ENCODE assay signal across 8 mouse cellular contexts in genomic region chr17:30027343-30028029, GRCm38 (mm10). TPM values are rescaled to one million over a fixed set of nuclear protein-coding genes. Genes with fewer than 3 reads are reported as not detected.
DNase-seq lines count a peak whose midpoint lies in the region; ATAC-seq and TF ChIP-seq lines count a peak whose summit lies in the region.

No protein-coding gene starts in this region.

- TF ChIP-seq POLR2A in MEL (IDR thresholded peaks at IDR 0.05; ENCODE audit: control insufficient read depth in 1 of 2, insufficient read depth in 1 of 2, low read depth in 1 of 2, low read length in 2 of 2, poor library complexity in 1 of 2) = no peak

- peaks cover 30% of the 10 kb centered on the region for H3K79me2 ChIP-seq in MEL (ENCODE audit: control insufficient read depth, insufficient read depth, low read length, poor library complexity)

- TF ChIP-seq EP300 in MEL (IDR thresholded peaks at IDR 0.05; ENCODE audit: low read depth in 1 of 2, low read length in 2 of 2) = peak; percentile 83 to 86
- no peak for TF ChIP-seq EP300 in liver, embryonic 14.5 days (IDR thresholded peaks at IDR 0.05; ENCODE audit: low read depth)

- H3K4me2 ChIP-seq in hindbrain, embryonic 11.5 days (replicated peaks; ENCODE audit: low read depth, low read length) = no peak overlapping the region
- H3K4me2 ChIP-seq in embryonic facial prominence, embryonic 14.5 days (ENCODE audit: low read depth, low read length) = peak overlapping the region; percentile 5; the same call in 1 of the 2 replicates
- no peak overlapping the region for H3K4me2 ChIP-seq in hindbrain, embryonic 14.5 days (replicated peaks)
- peak overlapping the region; percentile 8; the same call in 1 of the 2 replicates for H3K4me2 ChIP-seq in liver, embryonic 14.5 days (ENCODE audit: low read depth)

- 0 out of 2 replicates have a peak, but pooled peaks cover 2% of the 10 kb centered on the region for H3K4me1 ChIP-seq in hindbrain, embryonic 11.5 days (replicated peaks; ENCODE audit: control insufficient read depth, insufficient read depth, low read length)
- peaks cover 20% of the 10 kb centered on the region for H3K4me1 ChIP-seq in hindbrain, embryonic 10.5 days (replicated peaks)
- peaks cover 29 to 36% of the 10 kb centered on the region in 2 experiments for H3K4me1 ChIP-seq in MEL (ENCODE audit: control insufficient read depth in 1 of 2, insufficient read depth in 2 of 2, low read length in 2 of 2)
- H3K4me1 ChIP-seq in embryonic facial prominence, embryonic 14.5 days (ENCODE audit: control insufficient read depth, insufficient read depth, low read length) = peaks cover 51% of the 10 kb centered on the region
- H3K4me1 ChIP-seq in hindbrain, embryonic 14.5 days (replicated peaks; ENCODE audit: control insufficient read depth, insufficient read depth, low read length) = peaks cover 41% of the 10 kb centered on the region
- peaks cover 11 to 30% of the 10 kb centered on the region in 2 experiments for H3K4me1 ChIP-seq in liver, embryonic 14.5 days (replicated peaks; ENCODE audit: control insufficient read depth in 2 of 2, insufficient read depth in 2 of 2, low read length in 1 of 2)

- 72% methylated on average over 1 of the region's 1 CpGs for WGBS in hindbrain, embryonic 11.5 days
- 78% methylated on average over 1 of the region's 1 CpGs for WGBS in hindbrain, embryonic 10.5 days
- 39% methylated on average over 1 of the region's 1 CpGs for WGBS in embryonic facial prominence, embryonic 14.5 days
- WGBS in hindbrain, embryonic 14.5 days = 81% methylated on average over 1 of the region's 1 CpGs
- whole genome bisulfite sequencing in liver, embryonic 14.5 days (ENCODE audit: insufficient replicate concordance) = 61% methylated on average over 1 of the region's 1 CpGs

- no peaks in the 10 kb centered on the region for H3K27me3 ChIP-seq in hindbrain, embryonic 11.5 days (ENCODE audit: control insufficient read depth, insufficient read depth, low read length)
- no peaks in the 10 kb centered on the region for H3K27me3 ChIP-seq in hindbrain, embryonic 10.5 days (ENCODE audit: insufficient read depth, poor library complexity, severe bottlenecking)
- H3K27me3 ChIP-seq in MEL (ENCODE audit: control insufficient read depth in 1 of 2, insufficient read depth in 2 of 2, low read length in 2 of 2) = no peaks in the 10 kb centered on the region
- H3K27me3 ChIP-seq in embryonic facial prominence, embryonic 14.5 days (replicated peaks; ENCODE audit: control insufficient read depth, insufficient read depth, low read length) = no peaks in the 10 kb centered on the region
- H3K27me3 ChIP-seq in hindbrain, embryonic 14.5 days (ENCODE audit: control insufficient read depth, insufficient read depth, low read length) = no peaks in the 10 kb centered on the region
- no peaks in the 10 kb centered on the region for H3K27me3 ChIP-seq in liver, embryonic 14.5 days (ENCODE audit: control insufficient read depth, insufficient read depth, low read length)

- no peaks in the 10 kb centered on the region for H3K36me3 ChIP-seq in hindbrain, embryonic 11.5 days (ENCODE audit: control insufficient read depth, insufficient read depth, low read length)
- no peaks in the 10 kb centered on the region for H3K36me3 ChIP-seq in hindbrain, embryonic 10.5 days
- H3K36me3 ChIP-seq in MEL (ENCODE audit: control insufficient read depth in 1 of 2, insufficient read depth in 2 of 2, low read length in 2 of 2) = peaks cover 2 to 52% of the 10 kb centered on the region in 2 experiments; a peak in 3 of 4 replicates
- no peaks in the 10 kb centered on the region for H3K36me3 ChIP-seq in embryonic facial prominence, embryonic 14.5 days (ENCODE audit: control insufficient read depth, insufficient read depth, low read length)
- H3K36me3 ChIP-seq in hindbrain, embryonic 14.5 days (replicated peaks; ENCODE audit: control insufficient read depth, insufficient read depth) = no peaks in the 10 kb centered on the region
- H3K36me3 ChIP-seq in liver, embryonic 14.5 days (replicated peaks; ENCODE audit: control insufficient read depth, insufficient read depth, low read depth) = no peaks in the 10 kb centered on the region

- peak; percentile 50 for DNase-seq in hindbrain, embryonic 11.5 days (ENCODE audit: low spot score)
- DNase-seq in hindbrain, embryonic 10.5 days (ENCODE audit: low spot score) = no peak
- peak; percentile 92 for DNase-seq in MEL (ENCODE audit: low read depth, low spot score)
- peak; percentile 91 for DNase-seq in embryonic facial prominence, embryonic 14.5 days (ENCODE audit: low spot score)
- DNase-seq in hindbrain, embryonic 14.5 days (ENCODE audit: low spot score) = peak; percentile 54
- DNase-seq in liver, embryonic 14.5 days (ENCODE audit: low read depth in 3 of 3, low spot score in 3 of 3) = peak in 2 of 3 experiments; percentile 28 to 34
- DNase-seq in retina, postnatal 1 day = peak; percentile 92
- DNase-seq in cerebellum, adult 18-20 months = no peak

- no peaks in the 10 kb centered on the region for H3K9me3 ChIP-seq in hindbrain, embryonic 11.5 days (ENCODE audit: control insufficient read depth, low read length)
- H3K9me3 ChIP-seq in hindbrain, embryonic 10.5 days = no peaks in the 10 kb centered on the region
- H3K9me3 ChIP-seq in MEL (replicated peaks; ENCODE audit: insufficient read depth, low read length) = no peaks in the 10 kb centered on the region
- H3K9me3 ChIP-seq in embryonic facial prominence, embryonic 14.5 days (ENCODE audit: control insufficient read depth, low read length) = no peaks in the 10 kb centered on the region
- H3K9me3 ChIP-seq in hindbrain, embryonic 14.5 days (ENCODE audit: control insufficient read depth, low read length) = no peaks in the 10 kb centered on the region
- no peaks in the 10 kb centered on the region for H3K9me3 ChIP-seq in liver, embryonic 14.5 days (ENCODE audit: control insufficient read depth, low read length)

- no peak overlapping the region for H3K4me3 ChIP-seq in hindbrain, embryonic 11.5 days (ENCODE audit: low read depth, low read length)
- H3K4me3 ChIP-seq in hindbrain, embryonic 10.5 days = no peak overlapping the region
- peak overlapping the region in 1 of 2 experiments; percentile 22; a peak in 2 of 4 replicates for H3K4me3 ChIP-seq in MEL (ENCODE audit: control insufficient read depth in 1 of 2, insufficient read depth in 1 of 2, low read depth in 2 of 2, low read length in 2 of 2)
- no peak overlapping the region for H3K4me3 ChIP-seq in embryonic facial prominence, embryonic 14.5 days (ENCODE audit: low read depth, low read length)
- H3K4me3 ChIP-seq in hindbrain, embryonic 14.5 days (replicated peaks; ENCODE audit: low read length) = no peak overlapping the region
- H3K4me3 ChIP-seq in liver, embryonic 14.5 days (ENCODE audit: insufficient read depth in 1 of 2, low read depth in 2 of 2, low read length in 2 of 2) = no peak overlapping the region

- no peak for TF ChIP-seq CTCF in MEL (IDR thresholded peaks at IDR 0.05 in 2 of 3, conservative IDR thresholded peaks at IDR 0.05 in 1 of 3; ENCODE audit: control insufficient read depth in 1 of 3, insufficient read depth in 1 of 3, low read depth in 2 of 3, low read length in 3 of 3, poor library complexity in 1 of 3, severe bottlenecking in 1 of 3)
- TF ChIP-seq CTCF in liver, embryonic 14.5 days (IDR thresholded peaks at IDR 0.05; ENCODE audit: low read depth) = no peak

- no peak for ATAC-seq in hindbrain, embryonic 11.5 days (ENCODE audit: low FRiP score)
- peak; percentile 81 for ATAC-seq in embryonic facial prominence, embryonic 14.5 days (ENCODE audit: low read depth)
- ATAC-seq in hindbrain, embryonic 14.5 days (ENCODE audit: low FRiP score) = no peak
- ATAC-seq in liver, embryonic 14.5 days (ENCODE audit: insufficient read depth) = peak; percentile 31; the same call in 1 of the 2 replicates

- H3K27ac ChIP-seq in hindbrain, embryonic 11.5 days (ENCODE audit: low read depth, low read length) = no peak overlapping the region
- H3K27ac ChIP-seq in hindbrain, embryonic 10.5 days = no peak overlapping the region
- peak overlapping the region; percentile 91 for H3K27ac ChIP-seq in MEL (ENCODE audit: control insufficient read depth, low read depth, low read length)
- H3K27ac ChIP-seq in embryonic facial prominence, embryonic 14.5 days (replicated peaks; ENCODE audit: low read depth, low read length) = peak overlapping the region; percentile 49
- no peak overlapping the region for H3K27ac ChIP-seq in hindbrain, embryonic 14.5 days
- H3K27ac ChIP-seq in liver, embryonic 14.5 days = no peak overlapping the region

- TF ChIP-seq RAD21 in MEL (IDR thresholded peaks at IDR 0.05; ENCODE audit: low read depth, low read length) = no peak

- no peak overlapping the region for H3K9ac ChIP-seq in hindbrain, embryonic 11.5 days (ENCODE audit: low read depth, low read length)
- no peak overlapping the region for H3K9ac ChIP-seq in MEL (ENCODE audit: control insufficient read depth, low read depth, low read length, poor library complexity, severe bottlenecking)
- H3K9ac ChIP-seq in embryonic facial prominence, embryonic 14.5 days (ENCODE audit: low read depth, low read length) = no peak overlapping the region
- H3K9ac ChIP-seq in hindbrain, embryonic 14.5 days = no peak overlapping the region
- no peak overlapping the region for H3K9ac ChIP-seq in liver, embryonic 14.5 days (replicated peaks)

RNA-seq across cellular contexts. Expression of gene Zfand3, which starts 23.0 kb away (rescaled TPM):
- 61.7 and 61.8 TPM in 2 replicates for polyA plus RNA-seq in hindbrain, embryonic 11.5 days (2014; fragmentation: Nextera tagmentation; extraction: Ambion mirVana)
- polyA plus RNA-seq in hindbrain, embryonic 10.5 days (2016; fragmentation: Nextera tagmentation; extraction: Ambion mirVana) = 70.9 and 97.7 TPM in 2 replicates
- 28.3 and 31.7 TPM in 2 replicates for total RNA-seq in MEL (2012; rRNA removed)
- polyA plus RNA-seq in MEL (2012; ENCODE audit: insufficient read depth in 1 of 2, insufficient read length in 2 of 2, low read depth in 1 of 2, low replicate concordance in 2 of 2, missing spikeins in 1 of 2) = 10 to 100 TPM in 1 of 2 experiments, not detected in 1; 48.8 TPM
- polyA plus RNA-seq in embryonic facial prominence, embryonic 14.5 days (2014; fragmentation: Nextera tagmentation; extraction: Ambion mirVana) = 41.0 and 43.3 TPM in 2 replicates
- polyA plus RNA-seq in hindbrain, embryonic 14.5 days (2014; fragmentation: Nextera tagmentation; extraction: Ambion mirVana) = 40.4 and 43.2 TPM in 2 replicates
- 13.8 and 19.2 TPM in 2 replicates for polyA plus RNA-seq in liver, embryonic 14.5 days (2012; rRNA removed)
- 9.6 and 12.1 TPM in 2 replicates for polyA plus RNA-seq in liver, embryonic 14.5 days (2014; fragmentation: Nextera tagmentation; extraction: Ambion mirVana)

RNA-seq across cellular contexts. Expression of gene Mdga1, which starts 57.6 kb away (rescaled TPM):
- polyA plus RNA-seq in hindbrain, embryonic 11.5 days (2014; fragmentation: Nextera tagmentation; extraction: Ambion mirVana) = 4.6 and 4.8 TPM in 2 replicates
- 2.3 and 5.1 TPM in 2 replicates for polyA plus RNA-seq in hindbrain, embryonic 10.5 days (2016; fragmentation: Nextera tagmentation; extraction: Ambion mirVana)
- 0.26 and 0.27 TPM in 2 replicates for total RNA-seq in MEL (2012; rRNA removed)
- 1 to 10 TPM in 1 of 2 experiments, not detected in 1; 2.3 TPM for polyA plus RNA-seq in MEL (2012; ENCODE audit: insufficient read depth in 1 of 2, insufficient read length in 2 of 2, low read depth in 1 of 2, low replicate concordance in 2 of 2, missing spikeins in 1 of 2)
- polyA plus RNA-seq in embryonic facial prominence, embryonic 14.5 days (2014; fragmentation: Nextera tagmentation; extraction: Ambion mirVana) = 4.4 and 5.3 TPM in 2 replicates
- polyA plus RNA-seq in hindbrain, embryonic 14.5 days (2014; fragmentation: Nextera tagmentation; extraction: Ambion mirVana) = 17.0 and 17.6 TPM in 2 replicates
- polyA plus RNA-seq in liver, embryonic 14.5 days (2012; rRNA removed) = 1.7 and 2.4 TPM in 2 replicates
- polyA plus RNA-seq in liver, embryonic 14.5 days (2014; fragmentation: Nextera tagmentation; extraction: Ambion mirVana) = 0.75 and 1.6 TPM in 2 replicates

Comparison
In these comparisons a context has a peak if more than half of its experiments do, and no peak if none do; other contexts are left out.
1. DNase-seq: peak in hindbrain, embryonic 11.5 days (single experiment), MEL (single experiment), embryonic facial prominence, embryonic 14.5 days (single experiment), hindbrain, embryonic 14.5 days (single experiment), liver, embryonic 14.5 days (2 of 3) and retina, postnatal 1 day (single experiment); none in hindbrain, embryonic 10.5 days (single experiment) and cerebellum, adult 18-20 months (0 of 2).
2. ATAC-seq: peak in embryonic facial prominence, embryonic 14.5 days (single experiment) and liver, embryonic 14.5 days (single experiment); none in hindbrain, embryonic 11.5 days (single experiment) and hindbrain, embryonic 14.5 days (single experiment).
3. H3K27ac ChIP-seq: peak in MEL (single experiment) and embryonic facial prominence, embryonic 14.5 days (single experiment); none in hindbrain, embryonic 11.5 days (single experiment), hindbrain, embryonic 10.5 days (single experiment), hindbrain, embryonic 14.5 days (single experiment) and liver, embryonic 14.5 days (single experiment).
4. H3K4me2 ChIP-seq: peak in embryonic facial prominence, embryonic 14.5 days (single experiment) and liver, embryonic 14.5 days (single experiment); none in hindbrain, embryonic 11.5 days (single experiment) and hindbrain, embryonic 14.5 days (single experiment).